Mouse (Mus musculus): ENCODE measurements around the gene Irak4.
A peak's percentile ranks its signal among the peaks of the same experiment; 100 is the strongest.

Irak4 gene

GRCm38 (mm10) chr15:94628830-94629601 is 85.6 kb downstream of the Irak4 start, which contains the start of gene Tmem117:
TSS of gene Tmem117 (plus strand) at chr15:94629232.
- peak; percentile 46 for DNase-seq (ENCODE audit: low read depth)

- DNase-seq (ENCODE audit: low read depth) = no peak
Observed at GRCm38 (mm10) chr15:94630553-94630952, 87.1 kb downstream of the Irak4 start.

Measured in NIH3T3 (cell line).